Mouse (Mus musculus) gastrocnemius, adult 2 months (tissue): ENCODE measurements at regions not wholly inside any gene's neighbourhood (a gene's known extent, or its start where the extent isn't known, plus 50 kb on each side); places are given as distances from the start of the nearest gene placed in this dataset.

Experiments
- DNase-seq: peaks from one replicate; pipeline ENCODE4 v3.0.0; 2022
- H3K27ac ChIP-seq: fragments of 200-600 bp; 2 replicates; pipeline ENCODE4 v1.8.1; 2022; ENCODE audit warnings: mild to moderate bottlenecking
- H3K4me3 ChIP-seq: fragments of 200-600 bp; 2 replicates; pipeline ENCODE4 v1.8.1; 2022; ENCODE audit warnings: mild to moderate bottlenecking, moderate library complexity
- CTCF ChIP-seq: fragments of 200-600 bp; IDR thresholded peaks from 2 replicates; pipeline ENCODE4 v1.8.1; 2022; ENCODE audit warnings: antibody characterized with exemption, mild to moderate bottlenecking, moderate library complexity
- intact Hi-C: fragments of 180-260 bp; cut with DNase I; formaldehyde crosslinking; loops from one replicate; pipeline ENCODE4 v1.15.1; 2025

GRCm38 (mm10) chrX:76795304-76795703, 192.6 kb upstream of the Cldn34d start:
- intact Hi-C loops = no loop called here
- no peak for TF ChIP-seq CTCF
- Histone ChIP-seq H3K27ac (no peak overlapping the region), H3K4me3 (no peak overlapping the region)
- no peak for DNase-seq

GRCm38 (mm10) chrX:76790613-76791012, 187.9 kb upstream of the Cldn34d start:
- no peak for DNase-seq
- no peak overlapping the region for H3K4me3 ChIP-seq
- intact Hi-C loops = no loop called here
- peak; percentile 14; the same call in 1 of the 2 replicates for TF ChIP-seq CTCF
- H3K27ac ChIP-seq = no peak overlapping the region

- Histone ChIP-seq H3K27ac (no peak overlapping the region), H3K4me3 (no peak overlapping the region)
- no peak for TF ChIP-seq CTCF
- intact Hi-C loops = no loop called here
- DNase-seq = no peak
These were observed 177.3 kb upstream of the Cldn34d start for GRCm38 (mm10) chrX:76780044-76780443.
